Mouse (Mus musculus): ENCODE data around the gene Fto. TPM values are rescaled to one million over a fixed set of nuclear protein-coding genes. Genes with fewer than 3 reads are reported as not detected.

The Fto gene
- polyA plus RNA-seq, 1 experiment, result 43.9 TPM

- H3K4me3 ChIP-seq (ENCODE audit: insufficient read depth, low read depth, low read length), result no peak overlapping the region
- TF ChIP-seq CTCF (conservative IDR thresholded peaks at IDR 0.05; ENCODE audit: insufficient read depth, insufficient read length, low read depth, low read length) (no peak), POLR2A (IDR thresholded peaks at IDR 0.05; ENCODE audit: low read depth, low read length) (no peak)
- peaks cover 16% of the 10 kb centered on the region; the same call in 1 of the 2 replicates for H3K4me1 ChIP-seq (ENCODE audit: control insufficient read depth, insufficient read depth, low read length)
- peak overlapping the region; percentile 25 for H3K27ac ChIP-seq (ENCODE audit: insufficient read depth, low read depth, low read length)
- 44% methylated on average over 7 of the region's 7 CpGs for WGBS
- H3K36me3 ChIP-seq (ENCODE audit: control insufficient read depth, insufficient read depth, low read length), result no peaks in the 10 kb centered on the region
- peak; percentile 82 for DNase-seq
- no peaks in the 10 kb centered on the region for H3K27me3 ChIP-seq (replicated peaks; ENCODE audit: control insufficient read depth, insufficient read depth, low read length)
These were observed 257.5 kb downstream of the Fto start for GRCm38 (mm10) chr8:91570809-91571208.

GRCm38 (mm10) chr8:91571978-91572377, 258.7 kb downstream of the Fto start:
- Histone ChIP-seq H3K27me3 (replicated peaks; ENCODE audit: control insufficient read depth, insufficient read depth, low read length) (no peaks in the 10 kb centered on the region), H3K36me3 (ENCODE audit: control insufficient read depth, insufficient read depth, low read length) (no peaks in the 10 kb centered on the region), H3K27ac (ENCODE audit: insufficient read depth, low read depth, low read length) (peak overlapping the region; percentile 13; the same call in 1 of the 2 replicates), H3K4me3 (ENCODE audit: insufficient read depth, low read depth, low read length) (no peak overlapping the region), H3K4me1 (ENCODE audit: control insufficient read depth, insufficient read depth, low read length) (peaks cover 16% of the 10 kb centered on the region; the same call in 1 of the 2 replicates)
- WGBS, result 85% methylated on average over 4 of the region's 4 CpGs
- no peak for DNase-seq
- TF ChIP-seq CTCF (conservative IDR thresholded peaks at IDR 0.05; ENCODE audit: insufficient read depth, insufficient read length, low read depth, low read length) (no peak), POLR2A (IDR thresholded peaks at IDR 0.05; ENCODE audit: low read depth, low read length) (no peak)

DNA sequence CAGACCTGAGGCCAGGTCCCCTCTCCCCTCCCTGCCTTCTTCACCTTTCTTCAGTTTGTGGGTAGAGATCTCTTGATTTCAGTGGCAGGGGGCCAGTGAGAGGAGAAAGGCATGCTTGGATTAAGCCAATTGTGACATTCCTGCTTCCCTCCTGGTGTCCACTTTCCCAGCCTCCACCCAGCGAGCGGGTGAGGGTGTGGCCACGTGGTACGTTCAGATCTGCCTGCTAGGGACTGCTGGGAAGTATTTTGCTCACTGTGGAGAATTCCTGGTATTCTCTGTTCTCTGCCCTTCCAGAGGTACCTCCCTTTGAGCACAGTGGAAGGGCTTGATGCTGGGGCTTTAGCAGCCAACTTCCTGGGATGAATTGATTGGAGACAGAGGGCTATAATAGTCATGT, 259.3 kb downstream of the Fto start:
- no peak for TF ChIP-seq POLR2A (IDR thresholded peaks at IDR 0.05; ENCODE audit: low read depth, low read length)
- no peak for TF ChIP-seq CTCF (conservative IDR thresholded peaks at IDR 0.05; ENCODE audit: insufficient read depth, insufficient read length, low read depth, low read length)
- peak; percentile 88 for DNase-seq

DNA sequence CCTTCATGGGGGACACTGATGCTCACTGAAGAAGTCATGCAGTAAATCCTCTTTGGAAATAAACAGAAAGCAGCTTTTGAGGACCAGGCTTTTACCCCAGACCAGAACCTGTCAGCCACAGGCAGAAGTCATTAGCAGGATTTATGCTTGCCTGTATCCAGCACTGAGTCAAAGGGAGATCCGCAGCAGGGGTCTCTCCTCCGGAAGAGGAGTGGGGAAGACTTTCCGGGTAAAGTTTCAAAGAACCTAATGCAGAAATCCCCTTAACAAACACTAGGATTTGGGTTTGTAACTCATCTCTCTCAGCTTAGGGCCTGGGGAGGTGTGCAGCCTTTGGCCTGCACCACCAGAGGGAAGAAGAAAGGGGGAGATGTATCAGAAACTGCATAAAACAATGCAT, 262.3 kb downstream of the Fto start:
- H3K27ac ChIP-seq (ENCODE audit: insufficient read depth, low read depth, low read length), result no peak overlapping the region
- DNase-seq, result no peak
- H3K36me3 ChIP-seq (ENCODE audit: control insufficient read depth, insufficient read depth, low read length), result no peaks in the 10 kb centered on the region
- H3K27me3 ChIP-seq (replicated peaks; ENCODE audit: control insufficient read depth, insufficient read depth, low read length), result no peaks in the 10 kb centered on the region
- TF ChIP-seq POLR2A (IDR thresholded peaks at IDR 0.05; ENCODE audit: low read depth, low read length) (no peak), CTCF (conservative IDR thresholded peaks at IDR 0.05; ENCODE audit: insufficient read depth, insufficient read length, low read depth, low read length) (no peak)
- WGBS, result 79% methylated on average over 3 of the region's 3 CpGs
- H3K4me3 ChIP-seq (ENCODE audit: insufficient read depth, low read depth, low read length), result no peak overlapping the region
- peaks cover 11% of the 10 kb centered on the region; the same call in 1 of the 2 replicates for H3K4me1 ChIP-seq (ENCODE audit: control insufficient read depth, insufficient read depth, low read length)

More for the DNA sequence above, 259.3 kb downstream of the Fto start:
- H3K4me1 ChIP-seq (ENCODE audit: control insufficient read depth, insufficient read depth, low read length), result peaks cover 16% of the 10 kb centered on the region; the same call in 1 of the 2 replicates
- H3K36me3 ChIP-seq (ENCODE audit: control insufficient read depth, insufficient read depth, low read length), result no peaks in the 10 kb centered on the region
- 24% methylated on average over 4 of the region's 4 CpGs for WGBS
- H3K27ac ChIP-seq (ENCODE audit: insufficient read depth, low read depth, low read length), result peak overlapping the region; percentile 13; the same call in 1 of the 2 replicates
- no peak overlapping the region for H3K4me3 ChIP-seq (ENCODE audit: insufficient read depth, low read depth, low read length)
- H3K27me3 ChIP-seq (replicated peaks; ENCODE audit: control insufficient read depth, insufficient read depth, low read length), result no peaks in the 10 kb centered on the region

- no peaks in the 10 kb centered on the region for H3K36me3 ChIP-seq (ENCODE audit: control insufficient read depth, insufficient read depth, low read length)
- no peak overlapping the region for H3K4me3 ChIP-seq (ENCODE audit: insufficient read depth, low read depth, low read length)
- peaks cover 10% of the 10 kb centered on the region; the same call in 1 of the 2 replicates for H3K4me1 ChIP-seq (ENCODE audit: control insufficient read depth, insufficient read depth, low read length)
- no peak for DNase-seq
- no peak overlapping the region for H3K27ac ChIP-seq (ENCODE audit: insufficient read depth, low read depth, low read length)
- 73% methylated on average over 17 of the region's 17 CpGs for WGBS
- no peaks in the 10 kb centered on the region for H3K27me3 ChIP-seq (replicated peaks; ENCODE audit: control insufficient read depth, insufficient read depth, low read length)
- TF ChIP-seq POLR2A (IDR thresholded peaks at IDR 0.05; ENCODE audit: low read depth, low read length), result no peak
- no peak for TF ChIP-seq CTCF (conservative IDR thresholded peaks at IDR 0.05; ENCODE audit: insufficient read depth, insufficient read length, low read depth, low read length)
These were observed 263.0 kb downstream of the Fto start for GRCm38 (mm10) chr8:91576086-91576917.

DNA sequence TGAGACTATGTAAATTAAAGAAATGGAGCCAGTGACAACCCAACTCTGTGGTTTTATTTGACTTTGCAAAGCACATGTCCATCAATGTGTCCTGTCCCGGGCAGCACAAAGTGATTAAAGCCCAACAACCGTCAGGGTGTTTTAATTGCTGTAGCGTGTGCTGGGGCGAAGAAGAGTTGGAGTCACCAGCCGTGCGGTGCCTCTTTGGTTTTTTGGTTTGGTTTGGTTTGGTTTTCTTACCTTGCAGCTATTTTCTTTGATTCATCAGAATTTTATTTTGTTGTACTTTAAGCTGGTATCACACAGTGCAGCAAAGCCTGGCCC, 263.6 kb downstream of the Fto start:
- H3K4me3 ChIP-seq (ENCODE audit: insufficient read depth, low read depth, low read length), result no peak overlapping the region
- no peak for TF ChIP-seq CTCF (conservative IDR thresholded peaks at IDR 0.05; ENCODE audit: insufficient read depth, insufficient read length, low read depth, low read length)
- TF ChIP-seq POLR2A (IDR thresholded peaks at IDR 0.05; ENCODE audit: low read depth, low read length), result no peak
- H3K27ac ChIP-seq (ENCODE audit: insufficient read depth, low read depth, low read length), result no peak overlapping the region
- no peaks in the 10 kb centered on the region for H3K36me3 ChIP-seq (ENCODE audit: control insufficient read depth, insufficient read depth, low read length)
- no peak for DNase-seq
- H3K4me1 ChIP-seq (ENCODE audit: control insufficient read depth, insufficient read depth, low read length), result peaks cover 10% of the 10 kb centered on the region; the same call in 1 of the 2 replicates
- no peaks in the 10 kb centered on the region for H3K27me3 ChIP-seq (replicated peaks; ENCODE audit: control insufficient read depth, insufficient read depth, low read length)
- 79% methylated on average over 6 of the region's 6 CpGs for WGBS

- H3K4me1 ChIP-seq (ENCODE audit: control insufficient read depth, insufficient read depth, low read length), result 0 out of 2 replicates have a peak, but pooled peaks cover 3% of the 10 kb centered on the region
- no peak for TF ChIP-seq POLR2A (IDR thresholded peaks at IDR 0.05; ENCODE audit: low read depth, low read length)
- TF ChIP-seq CTCF (conservative IDR thresholded peaks at IDR 0.05; ENCODE audit: insufficient read depth, insufficient read length, low read depth, low read length), result no peak
- no peak overlapping the region for H3K27ac ChIP-seq (ENCODE audit: insufficient read depth, low read depth, low read length)
- H3K27me3 ChIP-seq (replicated peaks; ENCODE audit: control insufficient read depth, insufficient read depth, low read length), result no peaks in the 10 kb centered on the region
- no peak overlapping the region for H3K4me3 ChIP-seq (ENCODE audit: insufficient read depth, low read depth, low read length)
- no peak for DNase-seq
- WGBS, result 99% methylated on average over 3 of the region's 3 CpGs
- H3K36me3 ChIP-seq (ENCODE audit: control insufficient read depth, insufficient read depth, low read length), result no peaks in the 10 kb centered on the region
These were observed 264.3 kb downstream of the Fto start for GRCm38 (mm10) chr8:91577605-91578004.
